Mouse (Mus musculus) spleen, adult 12 weeks (tissue): ENCODE results near the gene Zfp940.
A peak's percentile ranks its signal among the peaks of the same experiment; 100 is the strongest.
"Not testable (repeated sequence)": the region's sequence is repeated elsewhere in the genome, so short reads cannot be mapped to it uniquely, and the experiment has no call there.

Experiments used
- DNase-seq: peaks from one replicate; pipeline ENCODE4 v3.0.0; 2022; ENCODE audit warnings: low spot score

Zfp940 gene

DNA sequence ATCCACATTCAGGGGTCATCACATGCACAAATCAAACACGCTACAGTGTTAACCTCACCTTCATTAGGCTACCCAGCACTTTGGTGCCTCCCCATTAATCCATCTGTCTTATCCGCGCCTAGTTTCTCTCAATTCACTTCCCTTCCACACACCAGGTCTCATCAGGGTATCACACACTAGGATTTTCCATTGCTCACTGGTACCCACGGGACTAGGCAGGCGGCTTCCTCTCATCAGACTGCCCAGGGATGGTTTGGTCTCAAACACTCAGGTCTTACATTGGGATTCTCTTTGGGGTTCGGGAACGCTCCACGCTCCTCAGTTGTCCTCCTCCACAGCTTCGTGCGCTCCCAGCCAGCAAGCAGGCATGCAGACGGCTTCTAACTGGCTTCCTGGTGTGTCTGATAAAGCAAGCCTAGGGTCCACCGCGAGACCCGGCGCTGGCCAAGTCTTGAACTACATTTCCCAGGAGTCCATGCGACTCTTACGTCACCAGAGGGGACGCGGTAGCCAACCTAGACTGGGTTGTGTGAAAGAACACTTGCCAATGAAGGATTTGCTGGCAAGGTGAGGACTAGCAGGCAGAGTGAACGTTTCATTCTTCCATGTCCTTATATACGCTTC is at the start of gene Zfp940:
Gene Zfp940, minus strand, starts transcription at position 451 of the 624 bp plus-strand sequence.
- DNase-seq = peak; percentile 57

DNA sequence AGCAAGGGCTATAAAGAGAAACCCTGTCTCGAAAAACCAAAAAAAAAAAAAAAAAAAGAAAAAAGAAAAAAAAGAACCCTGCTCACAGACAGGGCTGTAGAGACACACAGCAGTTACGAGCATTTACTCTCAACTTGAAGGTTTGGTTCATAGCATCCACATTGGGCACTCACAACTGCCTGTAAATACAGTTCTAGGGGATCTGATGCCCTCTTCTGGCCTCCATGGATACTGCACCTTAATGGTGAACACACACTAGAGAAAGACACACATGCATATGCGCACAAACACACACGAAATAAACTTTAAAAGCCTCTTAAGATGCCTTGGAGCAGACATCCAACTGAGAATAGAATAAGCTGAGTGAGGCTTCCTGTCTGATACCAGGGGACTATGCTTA is 44.9 kb upstream of the Zfp940 start:
- no peak for DNase-seq

DNA sequence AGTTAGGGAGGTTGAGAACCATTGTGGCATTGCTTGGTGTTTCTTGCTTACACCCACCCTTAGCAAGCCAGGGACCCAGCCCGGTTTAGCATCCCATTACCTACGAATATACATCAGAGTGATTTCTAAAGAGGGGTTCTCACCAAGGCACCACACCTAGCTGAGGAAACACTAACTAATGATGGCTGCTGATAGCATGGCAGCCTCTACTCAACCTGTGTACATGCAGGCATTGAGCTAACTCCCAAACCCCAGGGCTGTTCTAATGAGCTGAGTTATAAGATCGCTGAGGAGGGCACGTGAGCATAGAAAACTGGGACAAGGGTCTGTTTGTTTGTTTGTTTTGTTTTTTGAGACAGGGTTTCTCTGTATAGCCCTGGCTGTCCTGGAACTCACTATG is 39.3 kb upstream of the Zfp940 start:
- DNase-seq = no peak

DNA sequence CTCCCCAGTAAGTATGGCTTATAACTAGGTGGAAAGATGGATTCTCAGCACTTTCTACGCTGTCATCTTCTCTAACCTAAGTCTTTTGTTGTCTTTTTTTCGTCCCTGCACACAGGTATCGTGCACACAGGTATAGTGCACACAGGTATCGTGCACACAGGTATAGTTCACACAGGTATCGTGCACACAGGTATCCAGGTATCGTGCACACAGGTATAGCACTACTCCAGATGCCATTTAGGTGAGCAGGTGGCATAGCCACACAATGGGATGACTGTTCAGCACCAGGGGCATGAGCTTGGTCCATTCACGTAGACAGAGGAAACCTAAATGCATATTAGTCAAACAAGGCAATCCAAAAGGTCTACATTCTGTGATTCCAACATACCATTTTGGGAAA is 37.0 kb upstream of the Zfp940 start:
- no peak for DNase-seq

DNA sequence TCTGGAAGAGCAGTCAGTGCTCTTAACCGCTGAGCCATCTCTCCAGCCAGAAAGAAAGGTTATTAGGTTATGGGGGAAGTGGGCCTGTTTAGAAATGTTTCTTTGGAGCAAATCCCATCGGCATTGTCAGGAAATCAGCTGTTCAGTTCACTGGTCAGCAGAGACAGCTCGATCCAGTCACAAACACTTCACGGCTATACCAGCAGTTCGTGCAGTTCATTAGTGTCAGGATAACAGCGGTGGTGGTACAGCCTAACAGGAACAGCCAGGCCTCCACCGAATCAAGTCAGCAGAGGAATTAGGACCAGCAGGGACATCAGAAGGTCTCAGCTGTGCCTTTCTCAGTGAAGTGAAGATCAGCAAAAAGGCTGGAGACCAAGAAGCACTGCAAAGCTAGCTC is 27.4 kb upstream of the Zfp940 start:
- DNase-seq = no peak

DNA sequence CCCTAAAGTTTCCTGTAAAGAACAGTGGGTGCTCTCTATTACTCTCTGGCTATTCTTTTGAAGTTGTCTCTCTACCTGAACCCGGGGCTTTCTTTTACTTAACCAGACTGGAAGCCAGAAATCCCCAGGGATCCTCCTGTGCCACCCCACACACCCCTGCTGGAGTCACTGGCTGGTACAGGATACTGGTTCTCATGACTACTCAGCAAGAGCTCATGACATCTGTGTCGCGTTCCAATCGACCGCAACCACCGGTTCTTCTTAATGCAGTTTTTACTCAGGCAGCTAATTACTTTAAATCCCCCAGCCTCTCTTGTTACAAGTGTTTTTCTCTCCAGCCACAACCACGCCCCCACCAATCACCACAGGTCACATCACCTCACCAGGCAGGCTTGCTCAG is 26.6 kb upstream of the Zfp940 start:
- DNase-seq = no peak

DNA sequence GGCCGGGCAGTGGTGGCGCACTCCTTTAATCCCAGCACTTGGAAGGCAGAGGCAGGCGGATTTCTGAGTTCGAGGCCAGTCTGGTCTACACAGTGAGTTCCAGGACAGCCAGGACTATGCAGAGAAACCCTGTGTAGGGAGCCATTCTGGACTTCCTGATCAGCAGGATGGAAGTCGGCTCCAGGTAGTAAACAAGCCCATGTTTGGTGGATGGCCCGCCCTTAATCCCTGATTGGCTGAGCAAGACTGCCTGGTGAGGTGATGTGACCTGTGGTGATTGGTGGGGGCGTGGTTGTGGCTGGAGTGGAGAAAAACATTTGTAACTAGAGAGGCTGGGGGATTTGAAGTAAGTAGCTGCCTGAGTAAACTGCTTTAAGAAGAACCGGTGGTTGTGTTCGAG is 24.1 kb upstream of the Zfp940 start:
- not testable (repeated sequence) for DNase-seq

DNA sequence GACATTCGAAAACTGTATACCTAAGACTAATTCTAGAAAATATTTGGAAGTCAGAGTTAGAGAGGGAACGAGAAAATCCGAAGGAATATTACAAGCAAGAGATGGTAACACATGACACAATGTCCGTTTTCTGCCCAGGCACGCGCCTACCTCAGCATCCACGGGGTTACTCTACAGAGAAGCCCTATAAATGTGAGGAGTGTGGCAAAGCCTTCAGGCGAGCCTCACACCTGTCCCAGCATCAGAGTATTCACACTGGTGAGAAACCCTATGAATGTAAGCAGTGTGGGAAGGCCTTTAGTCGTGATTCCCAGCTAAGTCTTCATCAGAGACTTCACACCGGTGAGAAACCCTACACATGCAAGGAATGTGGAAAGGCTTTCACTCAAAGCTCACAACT is 20.8 kb upstream of the Zfp940 start:
- DNase-seq = no peak

DNA sequence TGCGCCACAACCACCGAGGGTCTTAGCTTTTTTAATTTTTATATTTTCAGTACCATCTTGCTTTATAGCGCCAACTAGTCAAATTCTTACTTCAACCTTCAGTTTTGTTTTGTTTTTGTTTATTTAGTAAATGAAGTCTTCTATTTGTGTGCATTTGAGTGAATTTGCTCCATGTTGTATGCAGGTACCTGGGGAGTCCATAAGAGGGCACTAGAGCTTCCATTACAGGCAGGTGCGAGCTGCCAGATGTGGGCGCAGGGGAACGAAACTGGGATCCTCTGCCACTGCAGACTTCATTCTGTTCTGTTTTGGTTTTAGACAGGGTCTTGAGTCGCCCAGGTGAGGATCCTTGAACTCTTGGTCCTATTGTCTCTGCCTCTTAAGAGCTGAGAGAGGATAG is 8.2 kb upstream of the Zfp940 start:
- no peak for DNase-seq

DNA sequence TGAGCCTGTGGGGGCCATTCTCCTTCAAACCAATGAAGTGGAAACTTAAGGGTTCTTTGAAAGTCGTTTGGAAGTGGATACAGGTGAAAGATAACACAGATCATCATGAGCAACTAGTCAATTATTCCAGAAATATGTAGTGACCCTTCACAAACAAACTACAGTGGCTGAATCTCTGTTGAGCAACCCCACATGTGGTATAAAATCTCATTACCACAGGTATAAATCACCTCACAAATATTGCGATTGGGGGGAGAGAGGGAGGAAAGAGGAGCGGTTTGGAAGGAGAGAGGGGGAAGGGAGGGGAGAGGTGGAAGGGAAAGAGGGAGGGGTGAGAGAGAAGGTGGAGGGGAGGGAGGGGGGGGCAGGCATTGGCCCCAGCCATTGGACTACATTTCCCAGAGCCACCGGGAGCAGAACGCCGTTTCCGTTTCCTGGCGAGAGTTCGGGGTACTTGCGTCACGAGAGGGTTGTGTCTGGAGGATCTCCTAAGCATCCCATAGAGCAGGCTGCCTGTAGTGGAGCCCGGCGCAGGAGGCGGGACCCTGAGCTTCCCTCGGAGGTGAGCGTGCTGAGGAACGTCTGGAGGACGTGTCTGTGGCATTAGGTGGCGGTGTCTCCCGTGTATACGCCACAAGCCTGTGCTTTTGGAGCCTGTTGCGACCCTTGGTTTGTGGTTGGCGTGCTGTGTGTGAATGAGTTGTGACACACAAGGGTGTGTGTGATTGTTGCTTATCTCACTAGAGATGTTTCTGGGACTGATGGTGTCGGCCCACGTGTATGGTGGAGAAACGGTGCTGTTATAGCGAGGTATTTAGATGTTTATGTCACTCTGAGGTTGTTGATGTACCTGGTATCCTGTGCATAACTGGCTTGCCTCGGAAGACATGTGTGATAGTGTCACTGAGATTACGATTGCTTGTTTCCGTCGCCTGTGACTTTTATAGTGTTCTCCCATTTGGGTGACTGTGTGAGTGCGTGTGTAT is 6.4 kb upstream of the Zfp940 start, which contains the start of gene Zfp420:
Gene Zfp420, plus strand, starts transcription at position 448 of the 986 bp plus-strand sequence.
- peak; percentile 45 for DNase-seq

DNA sequence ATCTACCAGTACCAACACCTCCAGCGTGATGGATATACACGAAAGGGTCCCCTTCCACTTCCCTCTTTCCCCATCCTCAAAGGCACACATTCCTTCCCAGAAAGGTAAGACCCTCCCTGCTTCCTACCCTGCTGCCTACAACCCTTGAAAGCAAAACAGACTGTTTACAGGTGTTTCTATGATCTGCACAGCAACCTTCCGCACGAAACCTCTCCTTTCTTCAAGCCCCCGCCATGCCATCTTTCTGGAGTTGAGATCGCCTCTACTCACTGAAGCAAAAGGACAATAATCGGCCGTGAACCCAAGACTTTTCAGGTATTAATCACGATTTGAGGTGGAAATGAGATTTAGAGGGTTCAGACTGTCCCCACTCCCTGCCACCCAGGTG is 644 bp downstream of the Zfp940 start:
- no peak for DNase-seq

DNA sequence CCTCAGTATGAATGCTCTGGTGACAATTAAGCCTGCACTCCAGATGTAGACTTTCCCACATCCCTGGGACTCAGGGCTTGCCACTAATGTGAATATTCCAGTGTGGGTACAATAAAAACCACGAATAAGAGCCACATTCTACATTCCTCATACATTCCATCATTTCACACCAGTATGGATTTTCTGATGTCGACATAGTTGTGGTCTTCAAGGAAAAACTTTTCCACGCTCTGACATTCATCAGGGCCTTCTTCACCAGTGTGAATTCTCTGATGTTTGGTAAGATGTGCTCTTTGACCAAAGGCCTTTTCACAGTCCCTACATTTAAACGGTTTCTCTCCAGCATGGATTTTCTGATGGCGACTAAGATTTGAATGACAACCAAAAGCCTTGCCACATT is 8.9 kb downstream of the Zfp940 start:
- no peak for DNase-seq

DNA sequence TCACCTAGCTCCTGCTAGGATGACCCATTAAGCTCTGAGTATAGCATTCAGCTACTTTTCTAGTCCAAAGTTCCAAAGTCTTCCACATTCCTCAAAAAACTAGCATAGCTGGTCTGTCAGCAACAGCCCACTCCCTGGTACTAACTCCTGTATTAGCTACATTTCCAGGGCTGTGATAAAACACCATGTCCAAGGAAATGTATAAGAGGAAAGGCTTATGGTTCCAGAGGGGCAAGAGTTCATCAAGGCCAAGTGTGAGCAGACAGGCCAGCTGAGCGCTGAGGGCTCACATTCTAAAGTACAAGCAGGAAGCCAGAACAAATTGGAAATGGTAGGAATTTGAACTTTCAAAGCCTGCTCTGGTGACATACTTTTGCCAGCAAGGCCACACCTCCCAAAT is 11.4 kb downstream of the Zfp940 start:
- DNase-seq = no peak

DNA sequence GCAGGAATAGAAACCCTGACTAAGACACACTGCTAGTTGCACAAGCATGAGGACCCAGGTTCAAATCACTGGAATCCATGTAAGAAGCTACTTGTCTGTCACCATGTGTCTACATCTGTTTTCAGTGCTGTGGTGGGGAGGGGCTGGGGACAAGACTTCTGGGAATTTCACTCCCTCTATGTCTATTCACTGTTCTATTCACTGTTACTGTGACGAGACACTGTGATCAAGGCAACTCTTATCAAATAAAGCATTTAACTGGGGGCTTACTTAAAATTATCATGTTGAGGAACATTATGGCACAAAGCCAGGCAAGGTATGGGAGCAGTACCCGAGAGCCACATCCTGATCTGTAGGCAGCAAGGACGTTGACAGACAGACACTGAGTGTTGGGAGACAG is 14.2 kb downstream of the Zfp940 start:
- no peak for DNase-seq

DNA sequence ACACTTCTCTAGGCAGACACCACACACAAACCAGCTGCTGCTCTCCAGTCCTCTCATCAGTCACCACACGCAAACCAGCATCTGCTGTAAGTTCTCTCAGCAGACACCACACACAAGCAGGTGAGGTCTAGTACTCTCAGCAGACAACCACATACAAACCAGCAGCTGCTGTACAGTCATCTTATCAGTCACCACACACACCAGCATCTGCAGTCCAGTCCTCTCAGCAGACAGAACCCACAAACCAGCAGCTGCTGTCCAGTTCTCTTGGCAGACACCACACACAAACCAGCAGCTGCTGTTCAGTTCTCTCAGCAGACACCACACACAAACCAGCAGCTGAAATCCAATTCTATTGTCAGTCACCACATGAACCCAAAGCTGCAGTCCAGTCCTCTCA is 16.7 kb downstream of the Zfp940 start:
- DNase-seq = no peak

DNA sequence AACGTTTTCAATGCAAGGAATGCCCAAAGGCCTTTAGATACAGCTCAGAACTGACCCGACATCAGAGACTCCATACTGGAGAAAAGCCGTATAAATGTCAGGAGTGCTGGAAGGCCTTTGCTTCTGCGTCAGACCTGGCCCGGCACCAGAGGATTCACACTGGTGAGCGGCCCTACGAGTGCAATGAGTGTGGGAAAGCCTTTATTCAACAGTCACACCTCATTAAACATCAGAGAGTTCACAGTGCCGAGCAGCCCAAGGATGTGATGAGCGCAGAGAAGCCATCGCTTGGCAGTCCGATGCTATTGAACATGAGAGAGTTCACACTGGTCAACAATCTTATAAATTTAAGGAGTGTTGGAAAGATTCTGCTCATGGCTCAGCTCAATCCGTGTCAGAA is 23.7 kb downstream of the Zfp940 start:
- no peak for DNase-seq

DNA sequence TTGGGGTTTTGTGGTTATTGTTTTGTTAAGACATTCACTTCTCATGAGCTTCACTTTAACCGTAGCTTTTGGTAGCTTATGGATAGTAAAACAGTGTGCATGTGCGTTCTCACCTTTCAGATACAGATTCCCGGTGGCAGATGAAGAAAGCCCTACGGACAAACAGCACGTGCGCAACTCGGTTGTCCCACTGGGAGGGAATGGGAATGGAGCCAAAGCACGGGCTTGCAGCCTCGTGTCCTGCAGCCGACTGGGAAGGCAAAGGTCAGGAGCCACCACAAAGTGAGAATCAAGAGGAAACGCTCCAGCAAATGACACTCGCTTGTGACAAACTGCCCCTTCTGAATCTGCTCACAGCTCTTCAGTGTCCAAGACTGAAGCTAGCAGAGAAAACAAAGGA is 25.5 kb downstream of the Zfp940 start:
- no peak for DNase-seq

DNA sequence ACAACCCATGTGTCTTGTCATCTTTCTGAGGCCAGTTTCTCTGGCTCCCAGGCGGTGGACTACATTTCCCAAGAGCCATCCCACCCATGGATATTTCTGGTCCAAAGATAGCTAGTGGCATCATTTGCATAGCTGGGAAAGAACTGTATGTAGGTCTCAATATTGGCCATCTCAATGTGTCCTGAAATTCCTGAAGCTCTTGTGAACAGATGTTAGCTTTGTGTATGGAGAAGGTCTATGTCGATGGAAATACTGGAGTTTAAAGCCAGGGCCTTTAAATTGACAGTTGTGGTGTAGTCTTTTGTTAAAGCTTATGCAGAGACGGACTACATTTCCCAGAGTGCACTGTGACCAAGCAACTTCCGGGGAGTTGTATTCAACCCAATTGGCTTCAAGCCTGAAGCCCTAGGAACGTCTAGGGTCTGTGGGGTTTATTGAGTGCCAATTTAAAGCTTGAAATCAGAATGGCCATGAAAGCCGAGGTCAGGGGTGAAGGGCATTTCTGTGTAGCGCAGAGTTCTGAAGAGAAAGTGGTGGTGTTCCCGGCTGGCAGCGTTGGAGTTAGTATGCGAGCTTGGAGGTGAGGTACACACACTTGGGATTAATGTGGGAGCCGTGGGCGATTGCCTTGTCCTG is 34.7 kb downstream of the Zfp940 start:
- DNase-seq = peak; percentile 54

DNA sequence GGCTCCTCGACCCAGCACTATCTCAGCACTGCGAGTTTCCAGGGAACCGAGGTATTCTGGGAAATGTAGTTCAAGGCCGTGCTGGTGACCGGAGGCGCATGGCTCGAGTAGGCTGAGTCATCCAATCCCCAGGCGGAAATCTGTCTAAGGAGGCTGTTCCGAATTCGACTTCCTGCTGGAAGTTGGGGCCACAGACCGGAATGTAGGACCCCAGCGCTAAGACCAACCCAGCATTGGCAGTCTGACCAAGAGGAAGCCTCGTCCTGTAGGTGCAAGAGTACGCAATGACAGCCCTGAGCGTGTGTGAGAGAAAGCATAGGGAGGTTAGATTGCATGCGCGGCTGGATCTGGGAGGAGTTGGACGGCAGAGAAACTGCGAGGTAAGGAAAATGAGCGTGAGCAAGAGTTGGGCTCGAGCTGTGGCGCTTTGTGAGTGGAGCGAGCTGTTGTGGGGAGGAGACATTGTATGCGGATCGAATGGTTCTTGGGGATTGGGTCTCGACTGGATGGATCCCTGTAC is 37.5 kb downstream of the Zfp940 start, which contains the start of gene Zfp790:
Gene Zfp790, plus strand, starts transcription at position 205 of the 520 bp plus-strand sequence.
- peak; percentile 72 for DNase-seq

DNA sequence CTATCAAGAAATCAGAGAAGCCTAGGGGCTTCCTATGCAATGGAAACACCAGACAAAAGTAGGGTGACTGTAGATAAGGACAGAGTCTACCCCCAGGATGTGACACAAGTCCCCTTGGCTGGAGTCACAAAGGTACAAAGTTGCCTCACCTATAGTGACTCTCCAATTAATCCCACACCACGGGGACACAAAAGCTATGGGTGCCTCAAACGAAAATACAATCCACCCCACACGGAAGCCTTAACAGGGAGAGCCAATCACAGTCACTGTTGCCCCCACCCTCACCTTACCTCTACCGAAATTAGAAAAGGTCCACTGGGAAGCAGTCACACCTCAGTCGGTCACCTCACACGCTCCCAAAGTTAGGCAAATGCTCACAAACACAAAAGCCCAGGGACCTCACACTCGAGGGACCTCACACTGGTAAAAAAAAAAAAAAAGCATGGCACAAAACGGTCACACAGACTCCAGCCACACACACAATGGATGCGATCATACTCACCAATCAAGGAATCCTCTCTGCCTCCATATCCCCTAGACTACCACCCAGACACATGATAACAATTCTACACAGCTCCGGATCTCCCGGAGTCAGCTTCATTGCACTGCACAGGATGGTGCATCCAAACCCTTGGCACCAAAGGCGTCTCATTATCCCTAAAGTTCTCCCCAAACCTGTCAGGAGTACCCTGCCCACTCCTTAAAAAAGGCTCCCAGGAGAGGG is 38.2 kb downstream of the Zfp940 start:
- no peak for DNase-seq

DNA sequence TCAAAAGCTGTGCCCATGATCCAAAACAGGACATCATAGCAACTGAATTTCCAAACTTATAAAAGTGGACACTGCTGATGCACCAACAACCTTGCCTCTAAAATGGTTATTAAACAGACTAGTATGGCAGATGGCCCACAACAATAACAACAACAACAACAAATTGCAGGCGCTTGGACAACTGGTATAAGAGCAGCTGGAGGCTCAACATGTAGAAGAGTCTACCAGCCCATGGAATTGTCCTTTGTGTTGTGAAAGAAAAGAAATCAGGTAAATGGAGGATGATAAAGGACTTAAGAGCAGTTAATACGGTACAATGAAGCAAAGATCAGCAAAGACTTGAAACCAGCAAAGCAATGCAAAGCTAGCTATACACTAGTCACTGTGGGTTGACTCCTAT is 39.1 kb downstream of the Zfp940 start:
- DNase-seq = no peak

DNA sequence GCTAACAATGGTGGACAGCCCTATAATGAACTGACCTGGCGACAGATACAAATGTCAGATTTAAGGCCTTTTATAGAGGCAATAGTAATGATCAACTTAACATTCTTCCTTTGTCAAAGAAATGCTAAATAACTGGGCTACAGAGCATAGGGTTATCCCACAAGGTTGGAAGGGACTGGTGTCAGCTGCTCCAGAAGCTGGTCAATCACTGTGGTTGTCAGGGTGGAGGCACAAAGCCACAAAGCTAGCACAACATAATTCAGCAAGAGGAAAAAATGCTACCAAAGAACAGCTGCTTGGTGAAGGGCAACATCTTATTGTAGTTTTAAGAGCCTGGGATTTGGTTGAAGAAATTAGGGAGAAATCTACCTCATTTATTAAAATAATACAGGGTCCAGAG is 41.2 kb downstream of the Zfp940 start:
- no peak for DNase-seq
